Mouse (Mus musculus) small intestine, adult 10 weeks (tissue): ENCODE data around the gene Uqcc1. TPM values are rescaled to one million over a fixed set of nuclear protein-coding genes. Genes with fewer than 3 reads are reported as not detected.

ENCODE experiments used
- polyA plus RNA-seq: library from polyadenylated mRNA; stranded (reverse); fragments of 350-450 nt; fragmentation: Illumina TruSeq; extraction: RNeasy Lipid Tissue Mini Kit (QIAGEN cat#74804); gene quantifications from one replicate; pipeline ENCODE4 v1.2.3, GENCODE M21; 2014; ENCODE audit warnings: low replicate concordance

Gene Uqcc1
- polyA plus RNA-seq, result 23.3 TPM

GRCm38 (mm10) chr2:155929531-155930442 lies at the start of gene Uqcc1:
Gene Uqcc1, minus strand, starts transcription at chr2:155930310.

DNA sequence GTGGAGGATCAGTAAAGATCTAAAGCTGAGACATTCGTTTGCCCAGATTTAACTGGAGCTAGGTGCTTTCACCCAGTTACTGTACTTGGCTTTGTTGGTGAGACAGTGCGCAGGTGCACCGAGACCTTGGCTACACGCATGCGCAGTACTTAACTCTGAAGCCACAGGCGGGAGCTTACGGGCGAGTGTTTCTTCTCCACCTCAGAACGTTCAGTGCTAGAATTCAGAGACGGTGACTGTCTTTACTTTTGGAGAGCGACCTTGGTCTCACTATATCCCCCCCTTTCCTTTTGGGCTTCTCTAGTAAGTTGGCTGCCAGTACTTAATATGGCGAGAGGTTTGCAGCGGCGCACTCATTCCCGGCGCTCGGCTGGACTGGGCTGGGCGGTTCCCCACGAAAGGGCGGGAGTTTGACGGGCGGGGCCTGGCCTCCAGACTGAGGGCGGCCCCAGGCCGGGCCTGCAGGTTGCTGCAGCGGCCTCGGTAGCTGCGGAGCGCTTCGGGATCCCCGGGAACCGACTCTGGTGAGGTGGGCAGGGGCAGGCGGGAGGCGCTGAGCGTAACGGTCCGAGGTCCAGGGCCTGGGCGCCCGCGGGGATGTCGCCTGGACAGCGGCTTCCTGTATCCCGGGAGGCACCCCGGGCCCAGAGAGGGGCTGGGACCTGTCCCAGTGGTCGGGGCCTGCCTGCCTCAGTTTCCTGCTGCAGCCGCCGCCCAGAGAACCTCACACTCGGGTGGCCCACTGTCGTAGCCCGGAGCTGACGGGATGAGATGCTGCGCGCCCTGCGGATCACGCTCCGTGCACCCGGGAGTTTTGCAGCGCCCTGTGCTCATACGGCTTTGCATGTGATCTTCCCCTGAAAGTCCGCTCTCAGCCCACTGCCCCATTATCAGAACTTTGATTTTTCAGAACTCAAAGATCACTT lies 26.3 kb upstream of the Uqcc1 start, which contains the start of gene Cep250:
Gene Cep250 (plus strand): TSS at position 325 of the 926 bp plus-strand sequence.

GRCm38 (mm10) chr2:155945124-155945523 lies 15.0 kb upstream of the Uqcc1 start, which contains the start of gene Gdf5:
Gene Gdf5, minus strand, starts transcription at chr2:155945367.

GRCm38 (mm10) chr2:155940681-155941080 lies 10.6 kb upstream of the Uqcc1 start, which contains the start of gene Gm15557:
Gene Gm15557, plus strand, starts transcription at chr2:155940728.

GRCm38 (mm10) chr2:155834732-155835131 lies 95.4 kb downstream of the Uqcc1 start, which contains the start of gene Fam83c:
Gene Fam83c, minus strand, starts transcription at chr2:155834854.

GRCm38 (mm10) chr2:155826630-155827424 lies 103.3 kb downstream of the Uqcc1 start, which contains the start of gene Eif6:
Gene Eif6, minus strand, starts transcription at chr2:155826925.

GRCm38 (mm10) chr2:155819392-155819448 lies 110.9 kb downstream of the Uqcc1 start, which contains the start of gene BC029722:
Gene BC029722, minus strand, starts transcription at chr2:155819426.

Other genes with a start within 250 kb of the Uqcc1 start
- 72.8 TPM for gene Trpc4ap, start 237.9 kb downstream of the Uqcc1 start, polyA plus RNA-seq
- 11.5 TPM for gene Edem2, start 200.8 kb downstream of the Uqcc1 start, polyA plus RNA-seq
- gene Gm17581, start 194.4 kb downstream of the Uqcc1 start, polyA plus RNA-seq, result not detected
- 4.1 TPM for gene Procr, start 179.2 kb downstream of the Uqcc1 start, polyA plus RNA-seq
- not detected for gene Mmp24, start 155.0 kb downstream of the Uqcc1 start, polyA plus RNA-seq
- 13.2 TPM for gene BC029722, start 110.9 kb downstream of the Uqcc1 start, polyA plus RNA-seq
- 14.6 TPM for gene Eif6, start 103.4 kb downstream of the Uqcc1 start, polyA plus RNA-seq
- gene Fam83c, start 95.5 kb downstream of the Uqcc1 start, polyA plus RNA-seq, result 0.41 TPM
- not detected for gene Gm15557, start 10.4 kb upstream of the Uqcc1 start, polyA plus RNA-seq
- gene Gdf5, start 15.1 kb upstream of the Uqcc1 start, polyA plus RNA-seq, result not detected
- gene Cep250, start 26.1 kb upstream of the Uqcc1 start, polyA plus RNA-seq, result 0.82 TPM
- gene 6430550D23Rik, start 77.7 kb upstream of the Uqcc1 start, polyA plus RNA-seq, result 2.9 TPM
- 5.4 TPM for gene Ergic3, start 77.7 kb upstream of the Uqcc1 start, polyA plus RNA-seq
- not detected for gene Fer1l4, start 122.6 kb upstream of the Uqcc1 start, polyA plus RNA-seq
- gene Spag4, start 134.9 kb upstream of the Uqcc1 start, polyA plus RNA-seq, result not detected
- 35.0 TPM for gene Cpne1, start 181.7 kb upstream of the Uqcc1 start, polyA plus RNA-seq
- 13.5 TPM for gene Rbm12, start 181.7 kb upstream of the Uqcc1 start, polyA plus RNA-seq
- gene Gm28036, start 196.8 kb upstream of the Uqcc1 start, polyA plus RNA-seq, result 7.4 TPM
- gene Romo1, start 213.7 kb upstream of the Uqcc1 start, polyA plus RNA-seq, result 1.3 TPM
- 64.2 TPM for gene Nfs1, start 213.9 kb upstream of the Uqcc1 start, polyA plus RNA-seq
- 688 TPM for gene Rbm39, start 249.9 kb upstream of the Uqcc1 start, polyA plus RNA-seq